Mouse (Mus musculus): ENCODE results near the gene Arrdc4. TPM values are rescaled to one million over a fixed set of nuclear protein-coding genes. Genes with fewer than 3 reads are reported as not detected.

Arrdc4 gene
- total and polyA plus RNA-seq, 3 experiments, result not detected

DNA sequence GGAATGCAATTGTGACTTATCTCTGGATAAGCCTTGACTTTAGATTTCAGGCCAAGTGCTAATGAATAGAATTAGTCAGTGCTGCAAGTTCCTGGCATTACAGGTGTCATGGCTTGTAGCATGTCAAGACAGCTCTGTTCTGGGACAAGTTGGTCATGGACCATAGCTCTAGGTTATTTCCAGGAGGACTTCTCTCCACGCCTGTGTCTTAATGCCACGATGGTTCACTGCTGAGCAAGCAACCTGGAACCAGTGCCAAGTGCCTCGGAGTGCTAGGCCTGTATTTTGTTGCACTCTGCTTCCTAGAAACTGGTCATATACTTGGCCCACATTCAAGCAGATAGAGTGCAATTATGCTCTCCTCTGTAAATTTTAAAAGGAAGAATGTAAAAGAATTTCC, 39.7 kb upstream of the Arrdc4 start:
- TF ChIP-seq TBP (conservative IDR thresholded peaks at IDR 0.05; ENCODE audit: low read depth, low read length) (no peak), CTCF (conservative IDR thresholded peaks at IDR 0.05 in 1 of 2, IDR thresholded peaks at IDR 0.05 in 1 of 2; ENCODE audit: low read depth in 2 of 2, low read length in 2 of 2) (no peak), MAFK (IDR thresholded peaks at IDR 0.05; ENCODE audit: insufficient replicate concordance, low read length) (no peak), TCF12 (IDR thresholded peaks at IDR 0.05; ENCODE audit: low read depth, low read length) (no peak), UBTF (IDR thresholded peaks at IDR 0.05; ENCODE audit: low read depth, low read length) (no peak), CHD1 (IDR thresholded peaks at IDR 0.05; ENCODE audit: low read depth, low read length) (no peak), ELF1 (IDR thresholded peaks at IDR 0.05; ENCODE audit: low read depth, low read length) (no peak), MAX (IDR thresholded peaks at IDR 0.05; ENCODE audit: low read length) (no peak), MXI1 (IDR thresholded peaks at IDR 0.05; ENCODE audit: low read depth, low read length) (no peak)
- H3K4me3 ChIP-seq (replicated peaks in 1 of 3; ENCODE audit: low read depth in 2 of 3, low read length in 2 of 3, poor library complexity in 1 of 3), result no peak overlapping the region
- dilution Hi-C loops (cut with MboI; ENCODE audit: extremely low pct_ligation_motif_present, extremely low pct_unique_long_range_greater_than_20kb, low sequenced_read_pairs) (no loop called here), in situ Hi-C loops (cut with MboI; ENCODE audit: low pct_ligation_motif_present, low pct_unique_long_range_greater_than_20kb, low sequenced_read_pairs) (no loop called here)
- no peaks in the 10 kb centered on the region for H3K36me3 ChIP-seq (replicated peaks in 1 of 2; ENCODE audit: control insufficient read depth in 1 of 2, insufficient read depth in 1 of 2, low read length in 1 of 2)
- H3K27me3 ChIP-seq (replicated peaks), result no peaks in the 10 kb centered on the region
- no peak overlapping the region for H3K9ac ChIP-seq (ENCODE audit: insufficient read depth, low read depth)
- no peak for DNase-seq (ENCODE audit: extremely low read depth)
- H3K9me3 ChIP-seq (replicated peaks; ENCODE audit: low read length), result peaks cover 29% of the 10 kb centered on the region
- no peak overlapping the region for H3K4me2 ChIP-seq (ENCODE audit: insufficient read depth, low read depth, poor library complexity, severe bottlenecking)
- no peaks in the 10 kb centered on the region for H3K79me2 ChIP-seq (replicated peaks; ENCODE audit: control insufficient read depth, extremely low read depth, insufficient read depth, poor library complexity, severe bottlenecking)
- no peak overlapping the region for H3K27ac ChIP-seq (ENCODE audit: insufficient read depth, low read depth)
- H3K4me1 ChIP-seq (ENCODE audit: control insufficient read depth in 1 of 2, insufficient read depth in 2 of 2), result no peaks in the 10 kb centered on the region

DNA sequence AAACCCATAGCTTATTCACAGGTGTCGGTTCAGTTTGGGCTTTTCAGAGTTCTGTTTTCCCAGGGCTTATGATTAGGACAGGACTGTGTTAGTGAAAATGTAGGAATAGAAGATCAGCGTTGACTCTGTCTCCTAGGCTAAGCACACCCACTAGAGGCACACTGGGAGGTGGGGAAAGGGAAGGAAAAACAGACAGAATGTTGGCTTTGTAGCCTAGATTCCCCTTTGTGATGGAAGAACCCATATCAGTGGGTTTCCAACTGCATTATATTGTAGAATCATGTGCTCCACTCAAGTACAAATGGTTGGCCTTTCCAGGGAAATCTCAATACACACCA, 22.7 kb upstream of the Arrdc4 start:
- TF ChIP-seq CHD2 (IDR thresholded peaks at IDR 0.05; ENCODE audit: low read length), result no peak
- TF ChIP-seq ZC3H11A (IDR thresholded peaks at IDR 0.05; ENCODE audit: low read depth, low read length), result no peak
- no peak for TF ChIP-seq IRF4 (IDR thresholded peaks at IDR 0.05; ENCODE audit: low read depth, low read length)
- no peak for TF ChIP-seq TCF12 (IDR thresholded peaks at IDR 0.05; ENCODE audit: low read depth, low read length)

DNA sequence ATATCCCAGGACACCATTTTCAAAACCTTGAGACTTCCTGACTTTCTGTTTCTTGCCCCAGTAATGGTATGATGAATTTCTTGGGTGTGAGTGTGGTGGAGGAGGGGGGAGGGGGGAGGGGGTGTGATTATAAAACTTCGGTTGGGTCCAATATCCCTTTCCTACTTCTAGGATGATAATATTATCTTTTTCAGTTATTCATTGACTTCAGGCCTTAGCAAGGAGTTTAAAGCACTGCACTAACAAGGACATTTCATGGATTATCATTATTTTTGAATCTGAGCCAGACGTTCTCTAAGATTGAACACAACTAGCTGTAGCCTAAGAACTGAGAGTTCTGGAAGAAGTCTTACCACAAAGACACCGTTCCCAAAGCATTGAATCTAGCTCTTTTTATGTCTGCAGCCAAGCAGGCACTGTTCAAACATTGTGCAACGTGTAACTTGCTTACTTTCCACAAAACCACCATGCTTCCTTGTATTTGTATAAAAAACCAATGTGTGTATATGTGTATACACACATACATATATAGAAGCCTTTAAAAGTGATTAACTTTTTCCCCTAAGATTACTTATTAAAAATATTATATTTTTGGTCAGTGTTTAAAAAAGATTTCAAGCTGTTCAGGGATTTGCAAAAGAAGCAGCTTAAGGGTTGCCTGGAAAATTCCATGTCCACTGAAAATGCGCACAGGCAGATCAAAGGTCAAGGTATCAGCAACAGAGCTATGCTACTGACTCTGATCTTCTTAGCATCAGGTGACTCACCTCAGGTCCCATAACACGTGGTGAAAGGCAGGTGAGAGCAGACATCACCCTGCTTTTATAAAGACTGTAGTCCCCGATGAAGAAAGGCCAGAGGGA, 22.1 kb upstream of the Arrdc4 start:
- Histone ChIP-seq H3K79me2 (replicated peaks; ENCODE audit: control insufficient read depth, extremely low read depth, insufficient read depth, poor library complexity, severe bottlenecking) (no peaks in the 10 kb centered on the region), H3K9me3 (replicated peaks; ENCODE audit: low read length) (peaks cover 36% of the 10 kb centered on the region), H3K4me1 (ENCODE audit: control insufficient read depth in 1 of 2, insufficient read depth in 2 of 2) (no peaks in the 10 kb centered on the region), H3K36me3 (replicated peaks in 1 of 2; ENCODE audit: control insufficient read depth in 1 of 2, insufficient read depth in 1 of 2, low read length in 1 of 2) (no peaks in the 10 kb centered on the region), H3K27me3 (replicated peaks) (no peaks in the 10 kb centered on the region), H3K9ac (ENCODE audit: insufficient read depth, low read depth) (no peak overlapping the region), H3K4me2 (ENCODE audit: insufficient read depth, low read depth, poor library complexity, severe bottlenecking) (no peak overlapping the region), H3K27ac (ENCODE audit: insufficient read depth, low read depth) (no peak overlapping the region), H3K4me3 (replicated peaks in 1 of 3; ENCODE audit: low read depth in 2 of 3, low read length in 2 of 3, poor library complexity in 1 of 3) (no peak overlapping the region)
- dilution Hi-C loops (cut with MboI; ENCODE audit: extremely low pct_ligation_motif_present, extremely low pct_unique_long_range_greater_than_20kb, low sequenced_read_pairs) (no loop called here), in situ Hi-C loops (cut with MboI; ENCODE audit: low pct_ligation_motif_present, low pct_unique_long_range_greater_than_20kb, low sequenced_read_pairs) (no loop called here)
- no peak for TF ChIP-seq MXI1 (IDR thresholded peaks at IDR 0.05; ENCODE audit: low read depth, low read length)
- TF ChIP-seq TBP (conservative IDR thresholded peaks at IDR 0.05; ENCODE audit: low read depth, low read length), result no peak
- TF ChIP-seq CHD1 (IDR thresholded peaks at IDR 0.05; ENCODE audit: low read depth, low read length), result no peak
- TF ChIP-seq E2F4 (IDR thresholded peaks at IDR 0.05; ENCODE audit: insufficient replicate concordance, low read depth, low read length), result no peak
- no peak for TF ChIP-seq ELF1 (IDR thresholded peaks at IDR 0.05; ENCODE audit: low read depth, low read length)
- TF ChIP-seq EP300 (IDR thresholded peaks at IDR 0.05; ENCODE audit: low read length), result no peak
- TF ChIP-seq BHLHE40 (IDR thresholded peaks at IDR 0.05; ENCODE audit: low read depth, low read length), result no peak
- TF ChIP-seq NELFE (IDR thresholded peaks at IDR 0.05; ENCODE audit: low read depth, low read length), result no peak
- TF ChIP-seq RCOR1 (conservative IDR thresholded peaks at IDR 0.05; ENCODE audit: low read depth, low read length), result no peak
- TF ChIP-seq TCF12 (IDR thresholded peaks at IDR 0.05; ENCODE audit: low read depth, low read length), result no peak
- no peak for TF ChIP-seq JUND (conservative IDR thresholded peaks at IDR 0.05; ENCODE audit: low read depth, low read length)
- TF ChIP-seq MEF2A (IDR thresholded peaks at IDR 0.05; ENCODE audit: borderline replicate concordance, low read depth, low read length), result no peak
- TF ChIP-seq MAX (IDR thresholded peaks at IDR 0.05; ENCODE audit: low read length), result no peak
- no peak for DNase-seq (ENCODE audit: extremely low read depth)

More for the DNA sequence above, 22.7 kb upstream of the Arrdc4 start:
- H3K36me3 ChIP-seq (replicated peaks in 1 of 2; ENCODE audit: control insufficient read depth in 1 of 2, insufficient read depth in 1 of 2, low read length in 1 of 2), result no peaks in the 10 kb centered on the region
- H3K9ac ChIP-seq (ENCODE audit: insufficient read depth, low read depth), result no peak overlapping the region
- H3K79me2 ChIP-seq (replicated peaks; ENCODE audit: control insufficient read depth, extremely low read depth, insufficient read depth, poor library complexity, severe bottlenecking), result no peaks in the 10 kb centered on the region
- H3K27ac ChIP-seq (ENCODE audit: insufficient read depth, low read depth), result no peak overlapping the region
- dilution Hi-C loops (cut with MboI; ENCODE audit: extremely low pct_ligation_motif_present, extremely low pct_unique_long_range_greater_than_20kb, low sequenced_read_pairs) (no loop called here), in situ Hi-C loops (cut with MboI; ENCODE audit: low pct_ligation_motif_present, low pct_unique_long_range_greater_than_20kb, low sequenced_read_pairs) (no loop called here)
- H3K9me3 ChIP-seq (replicated peaks; ENCODE audit: low read length), result peaks cover 32% of the 10 kb centered on the region
- H3K4me1 ChIP-seq (ENCODE audit: control insufficient read depth in 1 of 2, insufficient read depth in 2 of 2), result no peaks in the 10 kb centered on the region
- H3K27me3 ChIP-seq (replicated peaks), result no peaks in the 10 kb centered on the region
- H3K4me3 ChIP-seq (replicated peaks in 1 of 3; ENCODE audit: low read depth in 2 of 3, low read length in 2 of 3, poor library complexity in 1 of 3), result no peak overlapping the region
- no peak overlapping the region for H3K4me2 ChIP-seq (ENCODE audit: insufficient read depth, low read depth, poor library complexity, severe bottlenecking)
- no peak for DNase-seq (ENCODE audit: extremely low read depth)

Data from CH12.LX (cell line).